Mouse (Mus musculus): ENCODE results near the gene Snx20.

GRCm38 (mm10) chr8:88664947-88665346 lies 29.0 kb upstream of the Snx20 start:
- TF ChIP-seq CTCF (IDR thresholded peaks at IDR 0.05; ENCODE audit: borderline replicate concordance, control insufficient read depth, extremely low read depth, insufficient read depth, low read length, poor library complexity): no peak
- no peak for TF ChIP-seq POLR2A (IDR thresholded peaks at IDR 0.05; ENCODE audit: control insufficient read depth, extremely low read depth, insufficient read depth, low read length, poor library complexity)

Data from thymus, adult 2 months (tissue).